Mouse (Mus musculus) sigmoid colon, adult 10 weeks (tissue): ENCODE data around the gene Galns. TPM values are rescaled to one million over a fixed set of nuclear protein-coding genes. Genes with fewer than 3 reads are reported as not detected.

ENCODE experiments used
- polyA plus RNA-seq: library from polyadenylated mRNA; stranded (reverse); fragments of 350-450 nt; fragmentation: Illumina TruSeq; extraction: RNeasy Lipid Tissue Mini Kit (QIAGEN cat#74804); gene quantifications from one replicate; pipeline ENCODE4 v1.2.3, GENCODE M21; 2014; ENCODE audit warnings: low read depth, low replicate concordance

Galns gene
- 1.5 TPM for polyA plus RNA-seq

DNA sequence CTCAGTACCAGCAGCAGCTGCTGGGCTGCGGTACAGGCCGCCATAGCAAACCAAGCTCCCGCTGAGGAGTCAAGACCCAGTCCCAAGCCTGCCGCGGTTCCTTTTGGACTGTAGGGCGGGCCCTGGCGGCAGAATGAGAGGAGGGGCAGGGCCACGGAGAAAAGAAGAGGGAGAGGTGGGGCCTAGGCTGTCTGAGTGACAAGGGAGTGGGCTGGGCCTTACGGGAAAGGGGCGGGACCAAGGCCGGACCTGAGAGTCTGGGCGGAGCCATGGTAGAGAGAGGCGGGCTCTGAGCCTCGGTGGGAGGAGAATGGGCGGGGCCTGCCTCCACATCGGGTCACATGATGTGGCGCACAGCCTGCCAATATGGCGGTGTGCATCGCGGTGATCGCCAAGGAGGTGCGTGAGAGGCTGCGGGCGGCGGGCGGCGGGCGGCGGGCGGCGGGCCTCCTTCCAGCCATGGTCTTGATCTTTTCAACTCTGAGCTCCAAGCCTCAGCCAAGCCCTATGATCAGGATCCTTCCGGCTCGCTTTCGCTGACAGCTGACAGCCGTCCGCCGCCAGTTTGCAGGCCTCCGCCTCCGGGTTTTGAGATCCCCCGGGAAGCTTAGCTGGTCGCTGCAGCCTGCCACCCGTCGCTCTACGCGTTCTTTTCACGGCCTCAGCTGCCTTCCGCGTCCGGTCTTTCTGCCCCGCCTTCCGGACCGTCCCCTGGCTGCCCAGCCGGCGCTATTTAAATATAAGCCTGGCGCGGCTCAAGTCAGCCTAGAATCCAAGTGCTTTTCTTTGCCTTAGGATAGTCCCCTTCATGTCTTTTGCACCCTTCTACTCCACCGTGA lies at the start of gene Galns, which contains the start of gene Trappc2l:
TSS of gene Galns (minus strand) at position 169 of the 839 bp plus-strand sequence.
TSS of gene Trappc2l (plus strand) at position 346 of the 839 bp plus-strand sequence.

DNA sequence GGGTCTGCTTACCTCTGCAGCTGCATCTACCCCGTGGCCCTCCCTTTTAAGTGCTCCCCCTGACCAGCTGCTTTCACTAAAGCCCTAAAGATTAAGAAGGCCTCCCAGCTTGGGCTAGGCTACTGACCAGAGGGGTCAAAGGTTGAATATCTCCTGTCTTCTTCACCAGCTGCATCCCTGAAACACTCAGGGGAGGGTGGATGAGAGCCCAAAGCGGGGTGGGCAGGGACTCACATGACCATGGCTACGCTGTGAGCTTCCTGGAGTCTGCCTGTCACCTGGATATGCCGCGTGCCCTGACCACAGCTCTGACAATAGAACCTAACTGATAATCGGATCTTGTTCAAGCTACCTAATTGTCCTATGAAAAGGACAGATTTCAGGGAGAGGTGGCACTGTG lies 11.5 kb upstream of the Galns start, which contains the start of gene Pabpn1l:
TSS of gene Pabpn1l (minus strand) at position 13 of the 400 bp plus-strand sequence.

DNA sequence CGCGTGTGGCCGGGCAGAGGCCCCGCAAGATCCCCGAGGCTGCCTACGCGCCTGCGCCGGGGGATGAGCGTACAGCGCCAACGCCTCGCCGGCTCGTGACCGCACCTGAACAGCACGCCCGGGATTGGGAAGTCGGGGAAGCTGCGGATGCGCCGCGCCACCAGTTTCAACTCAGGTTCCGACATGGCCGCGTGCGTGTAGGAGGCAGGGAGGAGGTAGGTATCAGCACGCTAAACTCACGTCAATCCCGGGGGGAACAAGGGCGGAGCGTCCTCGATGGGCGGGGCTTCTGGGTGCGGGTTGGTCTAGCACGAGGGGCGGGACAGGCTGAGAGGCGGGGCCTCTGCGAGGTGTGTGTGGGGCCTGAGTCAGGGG lies 34.6 kb downstream of the Galns start, which contains the start of gene Aprt:
TSS of gene Aprt (minus strand) at position 262 of the 375 bp plus-strand sequence.

GRCm38 (mm10) chr8:122567361-122568108 lies 43.7 kb downstream of the Galns start, which contains the start of gene Cdt1:
Cdt1 (plus strand) TSS chr8:122568015.

GRCm38 (mm10) chr8:122551265-122552051 lies 59.8 kb downstream of the Galns start, which contains the start of gene Piezo1:
Piezo1 (minus strand) TSS chr8:122551329.

Other genes starting within 250 kb of the Galns start
- 17.9 TPM for gene Zc3h18, start 234.9 kb downstream of the Galns start, polyA plus RNA-seq
- gene Il17c, start 189.4 kb downstream of the Galns start, polyA plus RNA-seq: not detected
- gene Cyba, start 178.5 kb downstream of the Galns start, polyA plus RNA-seq: not detected
- not detected for gene Mvd, start 168.0 kb downstream of the Galns start, polyA plus RNA-seq
- not detected for gene Snai3, start 150.7 kb downstream of the Galns start, polyA plus RNA-seq
- 12.9 TPM for gene Rnf166, start 135.4 kb downstream of the Galns start, polyA plus RNA-seq
- 0.16 TPM for gene Ctu2, start 135.3 kb downstream of the Galns start, polyA plus RNA-seq
- gene Piezo1, start 60.1 kb downstream of the Galns start, polyA plus RNA-seq: 1.8 TPM
- gene Cdt1, start 43.4 kb downstream of the Galns start, polyA plus RNA-seq: 1.1 TPM
- not detected for gene Aprt, start 34.6 kb downstream of the Galns start, polyA plus RNA-seq
- gene Trappc2l, start 177 bp upstream of the Galns start, polyA plus RNA-seq: 4.2 TPM
- not detected for gene Pabpn1l, start 11.3 kb upstream of the Galns start, polyA plus RNA-seq
- 7.2 TPM for gene Cbfa2t3, start 87.6 kb upstream of the Galns start, polyA plus RNA-seq
- 0.82 TPM for gene Acsf3, start 164.0 kb upstream of the Galns start, polyA plus RNA-seq
- gene Cdh15, start 236.5 kb upstream of the Galns start, polyA plus RNA-seq: not detected